Mouse (Mus musculus) T-helper 17 cell (primary cell): ENCODE measurements around the gene Unc5b.

Experiments
- in situ Hi-C, 2 experiments: fragments of 300-600 bp; cut with MboI, MseI; formaldehyde crosslinking; loops; 1 replicate in 1 of 2; 2 replicates in 1 of 2; pipeline ENCODE4 v1.15.1; 2025; ENCODE audit warnings: high pct_unique_total_duplicates in 2 of 2

Gene Unc5b

GRCm38 (mm10) chr10:60801168-60801897, 30.0 kb downstream of the Unc5b start:
- in situ Hi-C loops, result no loop called here

GRCm38 (mm10) chr10:60800295-60801167, 30.9 kb downstream of the Unc5b start:
- in situ Hi-C loops, result no loop called here

- in situ Hi-C loops, result no loop called here
Observed at GRCm38 (mm10) chr10:60797682-60798422, 33.5 kb downstream of the Unc5b start.

GRCm38 (mm10) chr10:60796474-60796873, 34.9 kb downstream of the Unc5b start:
- in situ Hi-C loops, result no loop called here

- in situ Hi-C loops, result no loop called here
Observed at GRCm38 (mm10) chr10:60796028-60796427, 35.4 kb downstream of the Unc5b start.

- in situ Hi-C loops, result no loop called here
Observed at GRCm38 (mm10) chr10:60794792-60795191, 36.6 kb downstream of the Unc5b start.

GRCm38 (mm10) chr10:60794374-60794773, 37.0 kb downstream of the Unc5b start:
- in situ Hi-C loops, result no loop called here

- in situ Hi-C loops, result no loop called here
Observed at GRCm38 (mm10) chr10:60792841-60793240, 38.5 kb downstream of the Unc5b start.

GRCm38 (mm10) chr10:60792365-60792764, 39.0 kb downstream of the Unc5b start:
- in situ Hi-C loops, result no loop called here

GRCm38 (mm10) chr10:60790912-60791311, 40.5 kb downstream of the Unc5b start:
- in situ Hi-C loops, result no loop called here

- in situ Hi-C loops, result no loop called here
Observed at GRCm38 (mm10) chr10:60787303-60788074, 43.9 kb downstream of the Unc5b start.

GRCm38 (mm10) chr10:60783608-60784007, 47.8 kb downstream of the Unc5b start:
- in situ Hi-C loops, result loop anchor here (5.0 kb wide), 2 partner anchors 279 to 289 kb away; no protein-coding TSS in a partner anchor

GRCm38 (mm10) chr10:60779628-60780027, 51.8 kb downstream of the Unc5b start:
- in situ Hi-C loops, result loop anchor here (5.0 kb wide), 2 partner anchors 283 to 293 kb away; no protein-coding TSS in a partner anchor

- in situ Hi-C loops, result no loop called here
Observed at GRCm38 (mm10) chr10:60778542-60778941, 52.8 kb downstream of the Unc5b start.

GRCm38 (mm10) chr10:60775473-60775872, 55.9 kb downstream of the Unc5b start:
- in situ Hi-C loops, result no loop called here

GRCm38 (mm10) chr10:60774616-60775015, 56.8 kb downstream of the Unc5b start:
- in situ Hi-C loops, result no loop called here

- in situ Hi-C loops, result no loop called here
Observed at GRCm38 (mm10) chr10:60770855-60771254, 60.5 kb downstream of the Unc5b start.

GRCm38 (mm10) chr10:60768614-60769013, 62.8 kb downstream of the Unc5b start:
- in situ Hi-C loops, result no loop called here

- in situ Hi-C loops, result no loop called here
Observed at GRCm38 (mm10) chr10:60767400-60767799, 64.0 kb downstream of the Unc5b start.

- in situ Hi-C loops, result no loop called here
Observed at GRCm38 (mm10) chr10:60762126-60762525, 69.3 kb downstream of the Unc5b start.

- in situ Hi-C loops, result no loop called here
Observed at GRCm38 (mm10) chr10:60760377-60760776, 71.0 kb downstream of the Unc5b start.
